Mouse (Mus musculus) Muller cell, postnatal 12 days (primary cell): ENCODE data around the gene Il27ra.
"Not testable (repeated sequence)": the region's sequence is repeated elsewhere in the genome, so short reads cannot be mapped to it uniquely, and the experiment has no call there.

Experiments used
- DNase-seq: peaks from one replicate; pipeline ENCODE4 v3.0.0-alpha.2; 2015; ENCODE audit errors: inconsistent ontology term

Il27ra gene

DNA sequence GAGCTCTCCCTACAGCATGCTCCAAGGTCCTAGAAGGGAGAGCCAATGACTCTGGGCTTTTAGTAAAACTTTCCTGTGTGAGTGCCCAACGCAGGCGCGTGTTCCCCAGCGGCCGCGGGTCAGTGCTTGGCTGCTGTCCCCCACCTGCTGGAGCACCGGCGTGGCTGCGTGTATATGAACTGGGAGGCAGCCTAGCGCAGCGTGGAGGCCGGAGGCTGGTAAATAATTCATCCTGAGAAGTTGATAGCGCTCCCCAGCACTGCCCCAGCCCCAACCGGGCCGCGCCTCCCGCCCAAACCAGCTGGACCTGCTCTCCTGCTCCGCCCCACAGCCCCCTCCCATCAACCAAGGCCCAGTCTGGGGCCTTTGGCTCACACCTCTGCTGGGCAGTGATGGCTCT lies 21.3 kb downstream of the Il27ra start, which contains the start of gene Palm3:
TSS of gene Palm3 (plus strand) at position 376 of the 400 bp plus-strand sequence.
- no peak for DNase-seq

DNA sequence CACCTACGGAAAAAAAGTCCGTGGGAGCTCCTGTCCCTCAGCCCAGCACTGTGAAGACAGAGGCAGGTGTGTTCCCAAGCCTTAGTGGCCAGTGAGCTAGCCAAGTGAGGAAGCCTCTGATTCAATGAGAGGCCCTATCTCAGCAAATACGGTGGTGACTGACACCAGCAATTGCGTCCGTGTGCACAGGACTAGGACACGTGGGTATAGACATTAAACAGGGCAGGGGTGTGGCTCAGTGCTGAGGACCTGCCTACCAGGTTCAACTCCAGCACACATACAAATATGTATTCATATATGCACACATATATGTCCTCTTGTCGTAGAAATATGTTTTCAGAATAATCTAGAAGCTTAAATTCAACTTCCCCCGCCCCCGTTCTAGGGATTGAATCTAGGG lies 22.7 kb downstream of the Il27ra start:
- DNase-seq, result no peak

DNA sequence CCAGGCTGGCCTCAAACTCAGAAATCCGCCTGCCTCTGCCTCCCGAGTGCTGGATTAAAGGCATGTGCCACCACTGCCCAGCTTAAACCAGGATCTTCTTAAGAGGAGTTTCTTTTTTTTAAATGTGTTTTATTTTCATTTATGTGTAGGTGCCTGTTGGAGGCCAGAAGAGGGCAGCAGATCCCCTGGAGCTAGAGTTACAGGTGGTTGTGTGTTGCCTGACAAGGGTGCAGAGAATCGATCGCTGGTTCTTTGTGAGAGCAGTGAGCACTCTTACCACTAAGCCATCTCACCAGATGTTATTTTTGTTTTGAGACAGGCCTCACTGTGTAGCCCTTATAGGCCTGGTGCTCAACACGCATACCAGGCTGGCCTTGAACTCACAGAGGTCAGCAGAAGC lies 26.6 kb downstream of the Il27ra start:
- DNase-seq, result no peak

DNA sequence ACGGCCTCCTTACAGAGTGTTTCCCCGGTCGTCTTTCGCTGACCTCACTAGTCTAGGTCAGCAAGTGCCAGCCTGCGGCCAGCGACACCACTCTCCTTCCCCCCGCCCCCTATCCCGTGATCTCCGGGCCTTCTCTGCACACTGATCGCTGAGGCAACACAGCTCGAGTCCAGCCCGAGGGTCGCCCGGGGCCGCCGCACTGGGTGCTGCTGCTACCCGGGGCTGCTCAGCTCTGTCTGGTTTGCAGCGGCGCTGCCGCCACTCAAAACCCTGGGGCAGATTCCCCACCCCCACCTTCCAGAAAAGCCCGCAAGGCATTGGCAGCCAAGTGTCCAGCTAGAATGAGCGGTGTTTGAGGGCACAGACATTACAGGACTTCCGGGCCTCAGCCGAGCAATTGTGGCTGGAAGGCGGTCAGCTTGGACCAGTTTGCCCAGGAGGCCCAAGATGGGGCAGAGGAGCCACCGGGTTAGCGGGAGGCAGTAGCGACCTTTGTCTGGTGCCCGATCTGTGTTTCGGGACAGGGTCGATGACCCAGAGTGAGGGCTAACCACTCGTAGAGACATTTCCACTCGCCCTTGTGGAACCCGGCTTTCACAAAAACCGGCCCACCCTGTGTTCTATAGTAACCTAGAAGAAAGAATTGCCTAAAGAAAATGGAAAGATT lies 29.8 kb downstream of the Il27ra start:
- DNase-seq, result peak; percentile 37

DNA sequence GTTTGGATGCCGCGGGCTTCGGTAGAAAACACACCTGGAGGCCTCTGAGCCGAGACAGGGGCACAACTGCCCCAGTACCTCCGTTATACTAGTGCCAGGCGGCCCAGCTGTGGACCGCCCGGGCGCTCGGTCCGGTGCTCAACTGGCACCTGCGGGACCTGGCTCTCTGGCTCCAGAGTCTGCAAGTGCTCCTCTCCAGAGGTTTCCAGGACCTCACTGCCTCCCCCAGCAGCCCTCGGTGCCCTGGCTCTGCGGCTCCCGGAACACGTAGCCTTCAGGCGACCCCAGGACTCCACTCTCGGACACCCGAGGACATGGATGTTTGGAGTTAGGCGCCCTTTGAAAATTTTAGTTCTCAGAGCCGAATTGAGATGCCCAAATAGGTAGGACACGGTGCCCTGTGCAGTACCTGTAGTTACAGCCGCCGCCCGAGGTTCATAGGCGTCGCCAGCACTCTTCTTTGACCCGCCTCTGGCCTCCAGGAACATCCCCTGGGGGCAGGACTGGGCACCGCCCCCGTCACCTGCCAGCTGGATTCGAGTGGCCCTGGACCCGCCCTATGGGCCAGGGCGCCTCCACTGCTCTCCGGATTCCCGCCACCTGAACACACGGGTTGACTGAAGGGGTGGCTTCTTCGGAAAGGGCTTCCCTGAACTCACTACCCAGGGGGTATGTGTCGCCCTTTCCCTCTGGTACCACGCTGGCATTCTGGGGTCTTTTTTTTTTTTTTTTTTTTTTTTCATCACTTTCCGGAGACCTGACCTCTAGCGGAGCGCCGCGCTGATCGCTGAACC lies 30.5 kb downstream of the Il27ra start, which contains the start of gene 2210011C24Rik:
TSS of gene 2210011C24Rik (minus strand) at position 467 of the 794 bp plus-strand sequence.
- DNase-seq, result no peak

DNA sequence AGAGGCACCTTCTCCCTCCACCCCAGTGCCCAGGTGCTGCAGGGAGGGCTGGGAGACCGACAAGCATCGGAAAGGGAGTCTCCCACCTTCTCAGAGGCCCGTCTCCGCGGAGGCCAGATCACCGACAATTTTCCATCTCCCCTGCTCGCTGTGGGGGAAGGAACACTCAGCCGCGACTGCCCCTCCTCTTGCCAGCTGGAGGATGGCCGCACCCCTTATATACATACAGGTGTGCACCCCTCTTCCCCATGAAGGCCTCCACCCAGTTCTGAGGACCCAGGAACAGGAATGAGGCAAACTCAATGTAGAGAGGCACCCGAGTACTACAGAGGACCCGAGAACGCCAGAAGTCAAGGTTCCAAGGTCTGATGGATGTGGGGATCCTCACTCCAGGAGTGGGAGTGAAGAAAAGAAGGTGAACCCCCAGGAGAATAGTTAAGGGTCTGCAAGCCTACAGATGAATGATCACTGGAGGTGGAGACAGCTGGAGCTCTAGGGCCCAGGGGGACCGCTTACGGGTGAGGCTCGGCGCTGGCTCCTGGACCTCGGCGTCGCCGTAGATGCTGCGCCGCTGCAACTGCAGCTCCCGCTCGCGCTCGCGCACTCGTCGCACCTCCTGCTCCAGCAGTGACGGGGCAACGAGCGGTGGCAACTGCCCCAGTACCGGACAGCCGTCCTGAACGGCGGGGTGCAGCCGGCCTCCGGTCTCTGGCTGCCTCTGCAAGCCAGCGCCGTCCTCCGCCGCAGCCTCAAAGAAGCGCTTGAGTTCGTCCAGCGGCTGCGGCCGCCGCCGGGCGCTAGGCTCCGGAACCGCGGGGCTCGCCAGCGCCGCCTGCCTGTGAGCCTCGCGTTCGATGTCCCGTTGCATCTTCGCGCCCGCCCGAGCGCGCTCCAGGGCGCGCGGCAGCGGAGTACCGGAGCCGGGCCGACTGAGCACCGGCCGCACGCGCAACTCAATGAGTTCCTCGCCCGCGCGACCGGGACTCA lies 31.5 kb downstream of the Il27ra start:
- peak; percentile 77 for DNase-seq

DNA sequence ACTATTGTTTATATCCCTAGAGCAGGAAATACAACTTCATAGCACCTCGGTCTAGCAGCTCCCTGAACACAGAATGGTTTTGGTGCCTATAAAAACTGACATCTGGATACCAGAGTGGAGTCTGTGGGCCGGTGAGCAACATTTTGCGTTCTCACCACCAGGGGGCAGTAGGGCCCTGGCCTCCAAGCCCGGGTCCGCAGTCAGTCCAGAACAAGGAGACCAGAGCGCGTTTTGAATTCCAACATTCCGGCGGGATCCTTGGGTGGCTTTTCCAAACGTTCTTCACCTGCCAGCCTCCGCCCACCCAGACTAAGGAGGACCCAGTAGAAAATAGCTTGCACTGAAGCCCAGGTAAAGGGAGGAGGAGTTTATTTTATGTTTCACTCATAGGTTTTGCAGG lies 32.5 kb downstream of the Il27ra start:
- peak; percentile 82 for DNase-seq

DNA sequence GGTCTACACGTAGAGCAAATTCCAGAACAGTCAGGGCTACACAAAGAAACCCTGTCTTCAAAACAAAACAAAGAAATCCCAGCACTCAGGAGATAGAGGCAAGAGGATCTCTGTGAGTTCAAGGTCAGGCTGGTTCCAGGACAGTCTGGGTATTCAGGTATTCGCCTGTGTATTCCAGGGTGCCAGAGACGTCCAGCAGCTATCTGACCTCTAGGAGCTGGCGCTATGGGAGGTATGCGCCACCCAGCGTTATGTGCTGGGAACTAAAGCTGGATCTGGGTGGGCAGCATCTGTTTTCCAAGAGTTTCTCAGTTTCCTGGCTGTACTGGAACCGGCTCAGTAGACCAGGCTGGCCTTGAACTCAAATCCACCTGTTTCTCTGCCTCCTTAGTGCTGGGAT lies 34.0 kb downstream of the Il27ra start:
- no peak for DNase-seq

DNA sequence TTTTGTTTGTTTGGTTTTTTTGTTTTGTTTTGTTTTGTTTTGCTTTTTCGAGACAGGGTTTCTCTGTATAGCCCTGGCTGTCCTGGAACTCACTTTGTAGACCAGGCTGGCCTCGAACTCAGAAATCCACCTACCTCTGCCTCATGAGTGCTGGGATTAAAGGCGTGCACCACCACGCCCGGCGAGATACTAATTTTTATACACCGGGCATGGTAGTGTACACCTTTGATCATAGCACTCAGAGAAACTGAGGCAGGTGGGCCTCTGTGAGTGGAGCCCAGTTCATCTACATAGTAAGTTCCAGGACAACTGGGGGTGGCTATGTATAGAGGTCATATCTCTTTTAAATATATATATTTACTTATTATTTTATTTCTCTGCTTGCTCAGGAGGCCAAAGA lies 36.9 kb downstream of the Il27ra start:
- not testable (repeated sequence) for DNase-seq

DNA sequence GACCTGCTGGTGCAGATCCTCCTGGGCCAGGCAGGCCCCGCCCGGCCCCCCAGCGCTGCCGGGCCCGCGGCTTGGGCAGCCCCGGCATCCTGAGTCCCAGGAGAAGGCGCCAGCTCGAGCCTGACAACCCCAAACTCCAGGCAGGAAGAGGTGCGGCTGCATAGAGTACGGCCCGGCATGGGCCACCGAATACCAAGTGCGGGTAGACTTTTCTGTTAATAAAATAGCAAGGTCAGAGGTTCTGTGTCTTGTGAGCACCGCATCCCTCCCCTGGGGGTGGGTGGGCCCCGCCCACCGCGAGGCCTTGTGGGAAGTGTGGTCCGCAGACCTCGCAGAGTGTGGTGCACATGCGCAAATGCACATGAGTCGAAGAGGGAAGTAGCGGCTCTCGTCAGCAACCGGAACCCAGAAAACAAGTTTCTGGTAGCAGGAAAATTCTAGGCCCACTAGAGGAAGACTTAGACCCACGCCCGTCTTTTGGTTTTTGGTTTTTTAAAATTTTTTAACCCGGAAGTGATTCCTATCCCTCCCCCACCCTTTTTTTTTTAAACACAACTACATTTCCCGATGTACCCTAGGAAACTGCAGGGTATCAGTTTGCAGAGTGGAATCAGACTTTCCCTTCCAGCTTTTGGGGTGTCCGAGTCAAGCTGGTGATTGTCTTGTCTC lies 37.7 kb downstream of the Il27ra start:
- DNase-seq, result peak; percentile 95

DNA sequence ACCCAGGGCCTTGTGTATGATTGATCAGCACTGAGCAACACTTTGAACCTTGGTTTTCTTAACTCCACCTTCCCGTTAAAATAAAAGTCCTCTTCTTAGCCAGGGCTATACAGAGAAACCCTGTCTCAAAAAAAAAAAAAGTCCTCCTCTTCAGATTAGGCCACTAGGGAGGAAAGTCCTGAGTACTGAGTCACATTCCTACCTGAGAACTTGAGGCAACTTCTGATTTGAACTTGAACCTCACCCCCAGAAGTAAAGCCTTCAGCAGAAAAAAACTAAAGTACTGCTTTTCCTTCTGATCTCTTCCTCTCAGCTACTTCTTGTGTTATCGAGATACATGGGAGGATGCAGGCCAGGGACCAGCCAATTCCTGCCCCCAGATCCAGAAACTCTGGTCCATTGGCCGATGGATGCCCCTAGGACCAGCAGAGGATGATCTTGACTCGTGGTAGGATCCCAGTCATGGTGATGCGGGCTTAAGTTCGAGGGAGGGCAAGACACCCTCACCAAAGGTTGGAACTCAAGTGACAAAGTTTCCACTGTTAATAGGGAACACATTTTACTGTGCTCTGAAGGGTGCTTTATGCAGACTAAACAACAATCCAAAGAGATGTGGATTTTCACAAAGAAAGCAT lies 38.7 kb downstream of the Il27ra start:
- no peak for DNase-seq

DNA sequence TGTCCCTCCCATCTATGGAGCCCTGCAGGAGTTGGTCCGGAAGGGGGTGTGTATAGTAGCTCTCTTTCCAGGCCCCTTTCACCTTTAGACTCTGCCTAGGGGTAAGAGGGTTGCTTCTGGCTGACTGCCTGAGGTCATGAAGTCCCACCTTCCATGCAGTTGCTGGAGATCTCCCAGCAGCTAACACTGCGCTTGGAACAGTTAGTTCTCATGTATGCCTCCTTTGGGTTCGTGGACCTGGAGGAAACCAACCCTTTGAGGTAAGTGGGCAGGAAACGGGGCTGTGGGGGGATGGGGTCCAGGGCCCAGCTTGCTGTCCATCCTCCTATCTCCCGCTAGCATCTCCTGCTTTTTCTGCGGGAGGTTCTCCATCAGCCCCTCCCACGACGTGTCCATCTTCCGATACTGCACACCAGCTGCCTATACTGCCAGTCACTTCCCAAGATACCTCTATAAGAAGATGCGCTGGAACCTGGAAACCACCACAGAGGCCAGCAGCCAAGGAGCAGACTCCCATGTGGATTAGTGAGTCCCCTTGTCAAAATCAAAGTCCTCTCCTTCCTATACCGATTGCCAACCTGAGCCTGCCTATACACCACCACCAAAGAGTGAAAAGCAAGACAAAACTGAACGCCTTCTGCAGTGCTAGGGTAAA lies 39.3 kb downstream of the Il27ra start:
- DNase-seq, result no peak

DNA sequence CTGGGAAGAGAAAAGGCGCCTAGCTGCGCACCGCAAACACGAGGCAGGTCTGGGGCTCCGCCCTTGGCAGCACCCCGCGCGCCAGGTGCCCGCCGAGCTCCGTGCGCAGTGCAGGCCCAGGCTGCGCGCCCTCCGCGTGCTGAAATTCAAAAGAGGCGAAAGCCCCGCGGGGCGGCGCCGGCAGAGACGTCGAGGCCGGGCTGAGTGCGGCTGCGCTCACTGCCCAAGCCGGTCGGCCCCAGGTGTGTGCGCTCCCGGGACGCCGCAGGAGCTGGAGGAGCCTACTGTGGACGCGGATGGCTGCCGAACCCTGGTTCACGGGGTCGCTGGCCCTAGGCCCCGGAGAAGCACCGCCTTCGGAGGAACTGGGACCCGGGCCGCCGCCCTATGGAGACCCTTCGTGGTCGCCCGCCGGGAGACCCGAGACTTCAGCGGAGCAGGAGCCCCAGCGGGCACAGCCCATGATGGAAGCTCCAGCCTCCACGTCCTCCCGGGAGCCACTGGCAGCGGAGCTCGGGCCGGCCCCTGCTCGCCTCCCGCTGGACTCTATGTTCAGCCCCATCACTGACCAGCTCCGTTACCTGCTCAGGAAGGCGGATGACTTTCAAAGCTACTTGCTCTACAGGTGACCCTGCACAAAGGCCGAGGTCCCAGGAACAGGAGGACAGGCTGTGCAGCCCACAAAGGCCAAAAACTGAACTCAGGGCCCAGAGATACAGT lies 40.9 kb downstream of the Il27ra start, which contains the start of gene 1700067K01Rik:
TSS of gene 1700067K01Rik (plus strand) at position 222 of the 720 bp plus-strand sequence.
- DNase-seq, result no peak

DNA sequence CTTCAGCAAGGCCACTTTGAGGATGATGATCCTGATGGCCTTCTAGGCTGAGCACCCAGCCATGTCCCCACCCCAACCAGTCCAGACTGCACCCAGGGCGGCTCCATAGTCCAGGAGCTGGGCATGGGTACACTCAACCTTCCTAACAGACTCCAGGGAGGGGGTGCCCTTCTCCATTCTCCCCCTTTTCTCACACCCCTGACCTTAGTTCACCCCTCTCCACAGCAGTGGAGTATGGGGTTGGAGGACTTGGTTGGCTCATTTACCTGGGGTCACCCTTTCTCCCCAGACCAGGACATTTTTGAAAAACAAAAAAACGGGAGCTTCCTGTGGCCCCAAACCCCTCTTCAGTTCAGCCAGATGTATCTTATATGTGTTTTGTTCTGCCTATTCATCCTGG lies 42.6 kb downstream of the Il27ra start:
- no peak for DNase-seq

DNA sequence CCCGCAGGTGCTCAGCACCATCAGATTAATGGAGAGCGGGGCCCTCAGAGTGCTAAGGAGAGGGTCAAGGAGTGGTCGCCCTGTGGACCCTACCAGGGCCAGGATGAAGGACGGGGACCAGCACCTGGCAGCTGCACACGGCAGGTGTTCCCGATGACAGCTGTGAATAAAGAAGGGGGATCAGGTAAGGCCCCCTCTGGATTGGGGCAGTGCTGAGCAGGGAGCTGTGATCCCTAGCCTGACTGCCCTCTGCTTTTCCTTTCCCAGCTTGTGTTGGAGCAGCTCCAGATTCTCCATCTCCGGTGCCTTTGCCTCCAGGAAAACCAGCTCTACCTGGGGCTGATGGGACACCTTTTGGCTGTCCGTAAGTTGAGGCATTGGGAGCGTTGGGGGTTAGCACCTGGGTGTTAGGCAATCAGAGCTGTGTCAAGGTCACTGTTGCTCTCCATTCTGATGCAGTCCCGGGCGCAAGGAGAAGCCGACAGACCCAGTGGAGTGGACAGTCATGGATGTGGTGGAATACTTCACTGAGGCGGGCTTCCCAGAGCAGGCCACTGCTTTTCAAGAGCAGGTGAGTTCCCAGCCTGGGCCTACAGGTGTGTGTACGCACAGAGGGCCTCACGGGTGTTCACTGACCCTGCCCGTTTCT lies 43.2 kb downstream of the Il27ra start:
- DNase-seq, result no peak

DNA sequence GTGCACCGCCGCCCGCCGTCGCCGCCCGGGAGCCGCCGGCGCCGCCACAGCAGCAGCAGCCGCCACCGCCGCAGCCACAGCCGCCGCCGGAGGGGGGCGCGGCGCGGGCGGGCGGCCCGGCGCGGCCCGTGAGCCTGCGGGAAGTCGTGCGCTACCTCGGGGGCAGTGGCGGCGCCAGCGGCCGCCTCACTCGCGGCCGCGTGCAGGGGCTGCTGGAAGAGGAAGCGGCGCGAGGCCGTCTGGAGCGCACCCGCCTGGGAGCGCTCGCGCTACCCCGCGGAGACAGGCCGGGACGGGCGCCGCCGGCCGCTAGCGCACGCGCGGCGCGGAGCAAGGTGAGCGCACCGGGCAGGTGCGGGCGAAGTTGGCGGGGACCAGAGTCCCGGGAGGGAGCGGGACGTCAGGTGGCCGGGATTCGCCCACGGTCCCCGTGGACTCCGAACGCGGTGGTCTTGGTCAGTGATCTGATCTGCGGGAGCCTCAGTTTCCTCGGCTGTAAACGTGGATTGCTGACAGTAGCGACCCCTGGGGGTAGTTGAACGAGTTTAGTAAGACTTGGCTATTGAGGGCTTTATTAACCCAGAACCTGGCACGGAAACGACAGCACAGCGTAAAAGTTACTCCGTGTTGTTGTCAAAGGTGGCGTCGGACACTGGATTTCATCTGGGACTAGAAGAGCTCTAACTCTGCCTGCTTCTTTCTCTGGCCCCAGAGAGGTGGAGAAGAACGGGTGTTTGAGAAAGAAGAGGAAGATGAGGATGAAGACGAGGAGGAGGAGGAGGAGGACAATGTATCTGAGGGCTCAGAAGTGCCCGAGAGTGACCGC lies 43.9 kb downstream of the Il27ra start:
- DNase-seq, result peak; percentile 51

DNA sequence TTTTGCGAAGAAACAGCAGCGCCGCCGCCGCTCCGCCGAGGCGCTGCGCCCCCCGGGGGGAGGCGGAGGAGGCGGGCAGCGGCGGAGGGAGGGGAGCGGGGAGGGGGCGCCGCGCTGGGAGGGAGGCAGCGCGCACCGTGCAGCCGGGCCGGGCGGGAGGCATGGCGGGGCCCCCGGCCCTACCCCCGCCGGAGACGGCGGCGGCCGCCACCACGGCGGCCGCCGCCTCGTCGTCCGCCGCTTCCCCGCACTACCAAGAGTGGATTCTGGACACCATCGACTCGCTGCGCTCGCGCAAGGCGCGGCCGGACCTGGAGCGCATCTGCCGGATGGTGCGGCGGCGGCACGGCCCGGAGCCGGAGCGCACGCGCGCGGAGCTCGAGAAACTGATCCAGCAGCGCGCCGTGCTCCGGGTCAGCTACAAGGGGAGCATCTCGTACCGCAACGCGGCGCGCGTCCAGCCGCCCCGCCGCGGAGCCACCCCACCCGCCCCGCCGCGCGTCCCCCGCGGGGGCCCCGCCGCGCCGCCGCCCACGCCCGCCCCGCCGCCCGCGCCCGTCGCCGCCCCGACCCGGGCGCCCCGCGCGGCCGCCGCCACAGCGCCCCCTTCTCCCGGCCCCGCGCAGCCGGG lies 44.8 kb downstream of the Il27ra start, which contains the start of gene Samd1:
TSS of gene Samd1 (plus strand) at position 162 of the 631 bp plus-strand sequence.
- DNase-seq, result peak; percentile 64
